Mouse (Mus musculus) embryo, embryonic 10.5 days (tissue): ENCODE results near the gene Nup205.

Experiments used
- DNase-seq: peaks from one replicate; pipeline ENCODE4 v3.0.0-alpha.2; 2015; ENCODE audit warnings: low spot score

Gene Nup205

GRCm38 (mm10) chr6:35245086-35245485, 67.9 kb downstream of the Nup205 start:
- peak; percentile 57 for DNase-seq

GRCm38 (mm10) chr6:35251807-35252476, 74.7 kb downstream of the Nup205 start:
- no peak for DNase-seq

- peak; percentile 90 for DNase-seq
Measured at GRCm38 (mm10) chr6:35252477-35253346, 75.5 kb downstream of the Nup205 start.

- no peak for DNase-seq
Measured at GRCm38 (mm10) chr6:35253474-35253873, 76.3 kb downstream of the Nup205 start.

GRCm38 (mm10) chr6:35254136-35254904, 77.1 kb downstream of the Nup205 start:
- no peak for DNase-seq

GRCm38 (mm10) chr6:35255017-35255416, 77.8 kb downstream of the Nup205 start:
- DNase-seq = no peak

- DNase-seq = no peak
Measured at GRCm38 (mm10) chr6:35256691-35257090, 79.5 kb downstream of the Nup205 start.

GRCm38 (mm10) chr6:35257626-35258190, 80.5 kb downstream of the Nup205 start:
- DNase-seq = no peak

GRCm38 (mm10) chr6:35258922-35259321, 81.7 kb downstream of the Nup205 start:
- no peak for DNase-seq

GRCm38 (mm10) chr6:35259526-35259925, 82.3 kb downstream of the Nup205 start:
- no peak for DNase-seq

GRCm38 (mm10) chr6:35260531-35260930, 83.3 kb downstream of the Nup205 start:
- no peak for DNase-seq

GRCm38 (mm10) chr6:35265580-35266278, 88.5 kb downstream of the Nup205 start:
- no peak for DNase-seq

GRCm38 (mm10) chr6:35268711-35269110, 91.5 kb downstream of the Nup205 start:
- no peak for DNase-seq

- no peak for DNase-seq
Measured at GRCm38 (mm10) chr6:35269643-35270042, 92.4 kb downstream of the Nup205 start.

GRCm38 (mm10) chr6:35271094-35271855, 94.1 kb downstream of the Nup205 start:
- DNase-seq = no peak

GRCm38 (mm10) chr6:35271868-35272765, 94.9 kb downstream of the Nup205 start:
- DNase-seq = no peak

- no peak for DNase-seq
Measured at GRCm38 (mm10) chr6:35273391-35274082, 96.3 kb downstream of the Nup205 start.

- no peak for DNase-seq
Measured at GRCm38 (mm10) chr6:35277903-35278587, 100.8 kb downstream of the Nup205 start.

GRCm38 (mm10) chr6:35279306-35279705, 102.1 kb downstream of the Nup205 start:
- no peak for DNase-seq
